Mouse (Mus musculus) telencephalon, adult 2 months (tissue): ENCODE data around the gene Olfr1466.

Experiments
- DNase-seq: peaks from one replicate; pipeline ENCODE4 v3.0.0-alpha.2; 2011; ENCODE audit warnings: low read depth, low spot score

The Olfr1466 gene

GRCm38 (mm10) chr19:13338562-13338961 is at the start of gene Olfr1466:
Olfr1466 (plus strand) TSS chr19:13338862.
- no peak for DNase-seq

- no peak for DNase-seq
Observed at GRCm38 (mm10) chr19:13315441-13315840, 23.2 kb upstream of the Olfr1466 start, which contains the start of gene Olfr1465. Olfr1465 (minus strand) TSS chr19:13315541.

GRCm38 (mm10) chr19:13361936-13362335 is 23.3 kb downstream of the Olfr1466 start, which contains the start of gene Olfr1467:
Olfr1467 (plus strand) TSS chr19:13362236.
- no peak for DNase-seq
